8 mouse cellular contexts compared by ENCODE assay signal in genomic region chr1:177188708-177189107, GRCm38 (mm10).
DNase-seq lines count a peak whose midpoint lies in the region; ATAC-seq and TF ChIP-seq lines count a peak whose summit lies in the region.

No protein-coding gene starts in this region.

- no peaks in the 10 kb centered on the region for H3K36me3 ChIP-seq in hindbrain, postnatal 0 days (ENCODE audit: insufficient read depth, low read length)
- H3K36me3 ChIP-seq in lung, embryonic 14.5 days (ENCODE audit: insufficient read depth): no peaks in the 10 kb centered on the region

- DNase-seq in left cerebral cortex, postnatal 10 days (ENCODE audit: extremely low spot score in 1 of 2, low spot score in 2 of 2): peak; percentile 21 to 36
- no peak for DNase-seq in left cerebral cortex, postnatal 36 days (ENCODE audit: low spot score in 2 of 2)
- DNase-seq in R1 (ENCODE audit: low read depth, low spot score): peak; percentile 88
- DNase-seq in embryo, embryonic 11 days: peak; percentile 85
- peak; percentile 91 for DNase-seq in hindbrain, postnatal 0 days (ENCODE audit: low spot score)
- DNase-seq in lung, embryonic 14.5 days: peak; percentile 88
- DNase-seq in retina, postnatal 1 day: peak; percentile 87
- no peak for DNase-seq in right cerebral cortex, postnatal 4 days

- no peaks in the 10 kb centered on the region for H3K27me3 ChIP-seq in hindbrain, postnatal 0 days (ENCODE audit: insufficient read depth, low read length)
- H3K27me3 ChIP-seq in lung, embryonic 14.5 days (ENCODE audit: insufficient read depth, low read length): no peaks in the 10 kb centered on the region

- H3K9ac ChIP-seq in hindbrain, postnatal 0 days (replicated peaks; ENCODE audit: low read length): no peak overlapping the region
- H3K9ac ChIP-seq in lung, embryonic 14.5 days: no peak overlapping the region

- no peaks in the 10 kb centered on the region for H3K9me3 ChIP-seq in hindbrain, postnatal 0 days (ENCODE audit: low read length)
- H3K9me3 ChIP-seq in lung, embryonic 14.5 days (ENCODE audit: low read depth, low read length): no peaks in the 10 kb centered on the region

- peak; percentile 88 for TF ChIP-seq CTCF in hindbrain, postnatal 0 days (IDR thresholded peaks at IDR 0.05; ENCODE audit: low read depth)
- peak; percentile 81 for TF ChIP-seq CTCF in lung, embryonic 14.5 days (IDR thresholded peaks at IDR 0.05; ENCODE audit: low read depth)

- H3K4me2 ChIP-seq in hindbrain, postnatal 0 days (ENCODE audit: low read depth, low read length): no peak overlapping the region
- H3K4me2 ChIP-seq in lung, embryonic 14.5 days: no peak overlapping the region

- no peak overlapping the region for H3K4me3 ChIP-seq in hindbrain, postnatal 0 days (ENCODE audit: low read length)
- H3K4me3 ChIP-seq in lung, embryonic 14.5 days (ENCODE audit: low read depth, low read length): no peak overlapping the region

- WGBS in hindbrain, postnatal 0 days: 8% methylated on average over 3 of the region's 3 CpGs
- 31% methylated on average over 3 of the region's 3 CpGs for WGBS in lung, embryonic 14.5 days

- no peaks in the 10 kb centered on the region for H3K4me1 ChIP-seq in hindbrain, postnatal 0 days (ENCODE audit: insufficient read depth, low read length)
- no peaks in the 10 kb centered on the region for H3K4me1 ChIP-seq in lung, embryonic 14.5 days (ENCODE audit: insufficient read depth)

- peak; percentile 92 for ATAC-seq in hindbrain, postnatal 0 days
- peak; percentile 87 for ATAC-seq in lung, embryonic 14.5 days (ENCODE audit: insufficient read depth)

- no peak overlapping the region for H3K27ac ChIP-seq in hindbrain, postnatal 0 days
- H3K27ac ChIP-seq in lung, embryonic 14.5 days (ENCODE audit: low read depth): no peak overlapping the region

- intact Hi-C loops in left cerebral cortex, postnatal 10 days (cut with DNase I): loop anchor here (5.0 kb wide), 1 partner anchor 311 kb away; no protein-coding TSS in a partner anchor
- intact Hi-C loops in left cerebral cortex, postnatal 36 days (cut with DNase I): loop anchor here (5.0 kb wide), 1 partner anchor 311 kb away; no protein-coding TSS in a partner anchor

Comparison
In these comparisons a context has a peak if more than half of its experiments do, and no peak if none do; other contexts are left out.
1. DNase-seq: peak in left cerebral cortex, postnatal 10 days (2 of 2), R1 (single experiment), embryo, embryonic 11 days (single experiment), hindbrain, postnatal 0 days (single experiment), lung, embryonic 14.5 days (single experiment) and retina, postnatal 1 day (single experiment); none in left cerebral cortex, postnatal 36 days (0 of 2) and right cerebral cortex, postnatal 4 days (single experiment).